Mouse (Mus musculus) ES-E14 (cell line): Measurements from ENCODE around the gene Atxn1. TPM values are rescaled to one million over a fixed set of nuclear protein-coding genes. Genes with fewer than 3 reads are reported as not detected.

Experiments
- DNase-seq: peaks from one replicate; pipeline ENCODE4 v3.0.0-alpha.2; 2013; ENCODE audit warnings: low read depth, low spot score
- H3K27ac ChIP-seq: 2 replicates; pipeline ENCODE4 v1.5.1; 2012; ENCODE audit warnings: low read depth, mild to moderate bottlenecking, low read length, moderate library complexity, mixed read lengths; ENCODE audit not compliant: poor library complexity, insufficient read depth, severe bottlenecking
- H3K36me3 ChIP-seq: 2 replicates; pipeline ENCODE4 v1.6.1; 2012; ENCODE audit warnings: mild to moderate bottlenecking, low read length, moderate library complexity, mixed read lengths; ENCODE audit not compliant: control insufficient read depth, poor library complexity, insufficient read depth, severe bottlenecking
- H3K4me1 ChIP-seq, 2 experiments: fragments of 150-350 bp in 1 of 2; sonication (generic) in 1 of 2; 2 replicates each; pipeline ENCODE4 v1.6.1; 2012; ENCODE audit warnings: low read length in 2 of 2, mild to moderate bottlenecking in 1 of 2, mixed read lengths in 1 of 2; ENCODE audit not compliant: control insufficient read depth in 2 of 2, insufficient read depth in 2 of 2, poor library complexity in 1 of 2
- H3K4me3 ChIP-seq, 2 experiments: fragments of 150-350 bp in 1 of 2; sonication (generic) in 1 of 2; 2 replicates each; pipeline ENCODE4 v1.5.1; 2012; ENCODE audit warnings: low read length in 2 of 2, low read depth in 1 of 2, mild to moderate bottlenecking in 1 of 2, mixed read lengths in 1 of 2; ENCODE audit not compliant: insufficient read depth in 1 of 2, poor library complexity in 1 of 2, severe bottlenecking in 1 of 2
- H3K9ac ChIP-seq: 2 replicates; pipeline ENCODE4 v1.6.1; 2012; ENCODE audit warnings: low read depth, mild to moderate bottlenecking, low read length, mixed read lengths; ENCODE audit not compliant: poor library complexity, insufficient read depth, severe bottlenecking
- H3K9me3 ChIP-seq: fragments of 150-350 bp; sonication (generic); 2 replicates; pipeline ENCODE4 v1.6.1; 2012; ENCODE audit warnings: low read depth, mild to moderate bottlenecking, low read length; ENCODE audit not compliant: control insufficient read depth, insufficient read depth
- CHD2 ChIP-seq: IDR thresholded peaks from 2 replicates; pipeline ENCODE4 v1.6.1; 2014; ENCODE audit warnings: mild to moderate bottlenecking, low read depth, low read length, inconsistent platforms
- HCFC1 ChIP-seq: IDR thresholded peaks from 2 replicates; pipeline ENCODE4 v1.6.1; 2012; ENCODE audit warnings: low read length, inconsistent platforms, borderline replicate concordance; ENCODE audit not compliant: insufficient read depth
- MAFK ChIP-seq: IDR thresholded peaks from 2 replicates; pipeline ENCODE4 v1.6.1; 2014; ENCODE audit warnings: mild to moderate bottlenecking, low read depth, low read length, inconsistent platforms; ENCODE audit not compliant: insufficient read depth
- ZC3H11A ChIP-seq: IDR thresholded peaks from 2 replicates; pipeline ENCODE4 v1.6.1; 2012; ENCODE audit warnings: low read depth, mild to moderate bottlenecking, inconsistent platforms, low read length, borderline replicate concordance
- ZNF384 ChIP-seq: IDR thresholded peaks from 2 replicates; pipeline ENCODE4 v1.6.1; 2012; ENCODE audit warnings: low read depth, low read length, inconsistent platforms
- in situ Hi-C, 2 experiments: fragments of 600-800 bp; cut with MboI; formaldehyde crosslinking; loops; one replicate each; pipeline ENCODE4 v1.15.1; 2025; ENCODE audit warnings: low sequenced_read_pairs in 2 of 2, inconsistent platforms in 1 of 2; ENCODE audit not compliant: unreplicated experiment in 2 of 2
- total RNA-seq: library from RNA; depleted of rRNA; stranded (reverse); fragments of 300-350 nt; gene quantifications from 2 replicates; pipeline ENCODE4 v1.2.3, GENCODE M21; 2012

The Atxn1 gene
- total RNA-seq, 1 experiment, result 7.8 TPM

GRCm38 (mm10) chr13:45726181-45726580, 238.6 kb downstream of the Atxn1 start:
- Histone ChIP-seq H3K9me3 (no peaks in the 10 kb centered on the region), H3K4me3 (no peak overlapping the region), H3K4me1 (peaks cover 1 to 3% of the 10 kb centered on the region in 2 experiments; a peak in 1 of 4 replicates), H3K27ac (no peak overlapping the region), H3K36me3 (no peaks in the 10 kb centered on the region), H3K9ac (no peak overlapping the region)
- no peak for TF ChIP-seq MAFK
- no peak for TF ChIP-seq HCFC1
- no peak for TF ChIP-seq ZC3H11A
- in situ Hi-C loops, result no loop called here
- DNase-seq, result no peak

- in situ Hi-C loops, result no loop called here
- Histone ChIP-seq H3K9me3 (no peaks in the 10 kb centered on the region), H3K9ac (no peak overlapping the region), H3K4me1 (peaks cover 1 to 3% of the 10 kb centered on the region in 2 experiments; a peak in 1 of 4 replicates), H3K36me3 (no peaks in the 10 kb centered on the region), H3K27ac (no peak overlapping the region), H3K4me3 (no peak overlapping the region)
- no peak for TF ChIP-seq CHD2
- TF ChIP-seq ZNF384, result no peak
- no peak for TF ChIP-seq ZC3H11A
- no peak for TF ChIP-seq HCFC1
- no peak for TF ChIP-seq MAFK
- no peak for DNase-seq
These were observed 240.1 kb downstream of the Atxn1 start for GRCm38 (mm10) chr13:45724507-45725259.

- Histone ChIP-seq H3K36me3 (no peaks in the 10 kb centered on the region), H3K4me1 (peaks cover 1 to 8% of the 10 kb centered on the region in 2 experiments; a peak in 1 of 4 replicates), H3K9me3 (no peaks in the 10 kb centered on the region), H3K9ac (no peak overlapping the region), H3K4me3 (no peak overlapping the region), H3K27ac (no peak overlapping the region)
- no peak for TF ChIP-seq CHD2
- DNase-seq, result no peak
- in situ Hi-C loops, result no loop called here
These were observed 241.9 kb downstream of the Atxn1 start for GRCm38 (mm10) chr13:45722885-45723284.

GRCm38 (mm10) chr13:45721621-45722020, 243.2 kb downstream of the Atxn1 start:
- no peak for TF ChIP-seq HCFC1
- no peak for TF ChIP-seq MAFK
- TF ChIP-seq ZC3H11A, result no peak
- DNase-seq, result no peak
- no peak overlapping the region for H3K27ac ChIP-seq
- no peaks in the 10 kb centered on the region for H3K36me3 ChIP-seq
- H3K4me3 ChIP-seq, result no peak overlapping the region
- H3K4me1 ChIP-seq, result peaks cover 1 to 8% of the 10 kb centered on the region in 2 experiments; a peak in 1 of 4 replicates
- no peak overlapping the region for H3K9ac ChIP-seq
- in situ Hi-C loops, result no loop called here
- H3K9me3 ChIP-seq, result no peaks in the 10 kb centered on the region

- peak; percentile 53 for DNase-seq
- in situ Hi-C loops, result no loop called here
- Histone ChIP-seq H3K9me3 (no peaks in the 10 kb centered on the region), H3K36me3 (no peaks in the 10 kb centered on the region), H3K9ac (no peak overlapping the region), H3K4me1 (peaks cover 0 to 5% of the 10 kb centered on the region in 2 experiments; a peak in 1 of 4 replicates), H3K4me3 (no peak overlapping the region), H3K27ac (no peak overlapping the region)
- TF ChIP-seq CHD2 (no peak), ZC3H11A (no peak), MAFK (no peak), HCFC1 (no peak), ZNF384 (no peak)
These were observed 246.0 kb downstream of the Atxn1 start for GRCm38 (mm10) chr13:45718850-45719249.
